Mouse (Mus musculus): ENCODE measurements at regions not wholly inside any gene's neighbourhood (a gene's known extent, or its start where the extent isn't known, plus 50 kb on each side); places are given as distances from the start of the nearest gene placed in this dataset.

- peak in 1 of 2 experiments; percentile 23 for DNase-seq (ENCODE audit: low spot score in 2 of 2)
Measured at GRCm38 (mm10) chr5:91198620-91199019, 59.2 kb downstream of the Areg start.

- no peak for DNase-seq (ENCODE audit: low spot score in 2 of 2)
Measured at GRCm38 (mm10) chr5:91200448-91200847, 61.0 kb downstream of the Areg start.

- no peak for DNase-seq (ENCODE audit: low spot score in 2 of 2)
Measured at GRCm38 (mm10) chr5:91204225-91205005, 65.0 kb downstream of the Areg start.

- no peak for DNase-seq (ENCODE audit: low spot score in 2 of 2)
Measured at GRCm38 (mm10) chr5:91205350-91205880, 66.0 kb downstream of the Areg start.

- no peak for DNase-seq (ENCODE audit: low spot score in 2 of 2)
Measured at GRCm38 (mm10) chr5:91206569-91207490, 67.4 kb downstream of the Areg start.

- no peak for DNase-seq (ENCODE audit: low spot score in 2 of 2)
Measured at GRCm38 (mm10) chr5:91220174-91220573, 80.8 kb downstream of the Areg start.

- DNase-seq (ENCODE audit: low spot score in 2 of 2), result no peak
Measured at GRCm38 (mm10) chr5:91241656-91242055, 102.3 kb downstream of the Areg start.

GRCm38 (mm10) chr5:91247444-91247843 lies 108.0 kb downstream of the Areg start:
- DNase-seq (ENCODE audit: low spot score in 2 of 2), result no peak

- no peak for DNase-seq (ENCODE audit: low spot score in 2 of 2)
Measured at GRCm38 (mm10) chr5:91261895-91262294, 122.5 kb downstream of the Areg start.

- no peak for DNase-seq (ENCODE audit: low spot score in 2 of 2)
Measured at GRCm38 (mm10) chr5:91262526-91262925, 123.1 kb downstream of the Areg start.

- DNase-seq (ENCODE audit: low spot score in 2 of 2), result no peak
Measured at GRCm38 (mm10) chr5:91270747-91271146, 131.3 kb downstream of the Areg start.

GRCm38 (mm10) chr5:91271416-91271815 lies 131.4 kb downstream of the Btc start:
- no peak for DNase-seq (ENCODE audit: low spot score in 2 of 2)

- DNase-seq (ENCODE audit: low spot score in 2 of 2), result no peak
Measured at GRCm38 (mm10) chr5:91274411-91274810, 128.4 kb downstream of the Btc start.

- no peak for DNase-seq (ENCODE audit: low spot score in 2 of 2)
Measured at GRCm38 (mm10) chr5:91278466-91278865, 124.3 kb downstream of the Btc start.

- no peak for DNase-seq (ENCODE audit: low spot score in 2 of 2)
Measured at GRCm38 (mm10) chr5:91279464-91279863, 123.3 kb downstream of the Btc start.

GRCm38 (mm10) chr5:91282969-91283368 lies 119.8 kb downstream of the Btc start:
- no peak for DNase-seq (ENCODE audit: low spot score in 2 of 2)

- no peak for DNase-seq (ENCODE audit: low spot score in 2 of 2)
Measured at GRCm38 (mm10) chr5:91293073-91293472, 109.7 kb downstream of the Btc start.

- no peak for DNase-seq (ENCODE audit: low spot score in 2 of 2)
Measured at GRCm38 (mm10) chr5:91294957-91295356, 107.8 kb downstream of the Btc start.

- DNase-seq (ENCODE audit: low spot score in 2 of 2), result no peak
Measured at GRCm38 (mm10) chr5:91297068-91297467, 105.7 kb downstream of the Btc start.

- DNase-seq (ENCODE audit: low spot score in 2 of 2), result no peak
Measured at GRCm38 (mm10) chr5:91302114-91302513, 100.7 kb downstream of the Btc start.

GRCm38 (mm10) chr5:91302943-91303342 lies 99.9 kb downstream of the Btc start:
- no peak for DNase-seq (ENCODE audit: low spot score in 2 of 2)

- no peak for DNase-seq (ENCODE audit: low spot score in 2 of 2)
Measured at GRCm38 (mm10) chr5:91303702-91304101, 99.1 kb downstream of the Btc start.

Data from layer of hippocampus, adult 8-10 months (tissue).